Comparison of ENCODE assay signal across 8 mouse cellular contexts in genomic region chr11:98794469-98795014, GRCm38 (mm10). TPM values are rescaled to one million over a fixed set of nuclear protein-coding genes. Genes with fewer than 3 reads are reported as not detected.
DNase-seq lines count a peak whose midpoint lies in the region; ATAC-seq and TF ChIP-seq lines count a peak whose summit lies in the region.

No protein-coding gene starts in this region.

- H3K9ac ChIP-seq in intestine, embryonic 15.5 days, result peak overlapping the region; percentile 99
- H3K9ac ChIP-seq in liver, embryonic 11.5 days (ENCODE audit: low read depth, low read length), result peak overlapping the region; percentile 100
- peak overlapping the region; percentile 99 for H3K9ac ChIP-seq in midbrain, postnatal 0 days (replicated peaks; ENCODE audit: low read length, poor library complexity, severe bottlenecking)

- H3K4me1 ChIP-seq in intestine, embryonic 15.5 days (replicated peaks), result peaks cover 28% of the 10 kb centered on the region
- H3K4me1 ChIP-seq in liver, embryonic 11.5 days (replicated peaks; ENCODE audit: control insufficient read depth, insufficient read depth, low read length), result peaks cover 46% of the 10 kb centered on the region
- 0 out of 2 replicates have a peak, but pooled peaks cover 3% of the 10 kb centered on the region for H3K4me1 ChIP-seq in midbrain, postnatal 0 days (ENCODE audit: insufficient read depth, low read length)

- TF ChIP-seq CTCF in midbrain, postnatal 0 days (IDR thresholded peaks at IDR 0.05), result peak; percentile 65

- H3K27me3 ChIP-seq in intestine, embryonic 15.5 days (replicated peaks), result no peaks in the 10 kb centered on the region
- no peaks in the 10 kb centered on the region for H3K27me3 ChIP-seq in liver, embryonic 11.5 days (replicated peaks; ENCODE audit: control insufficient read depth, insufficient read depth, low read length)
- no peaks in the 10 kb centered on the region for H3K27me3 ChIP-seq in midbrain, postnatal 0 days (ENCODE audit: insufficient read depth, low read length)

- peak; percentile 53 for DNase-seq in T-cell, adult 2 months (ENCODE audit: low spot score)
- peak; percentile 69 to 79 for DNase-seq in gastrocnemius, postnatal 36 days
- DNase-seq in liver, embryonic 11.5 days (ENCODE audit: low spot score), result no peak
- DNase-seq in midbrain, postnatal 0 days (ENCODE audit: low spot score), result peak; percentile 82
- no peak for DNase-seq in thymus, postnatal 25 days

- peak; percentile 63 for ATAC-seq in CD4-positive, CD25-positive, alpha-beta regulatory T cell, adult 4 months
- peak; percentile 57 for ATAC-seq in common myeloid progenitor, adult 5-6 weeks (replicated peaks; ENCODE audit: low read depth, poor library complexity, severe bottlenecking)
- peak; percentile 71 for ATAC-seq in intestine, embryonic 15.5 days
- peak; percentile 70 for ATAC-seq in liver, embryonic 11.5 days (replicated peaks; ENCODE audit: low FRiP score)
- ATAC-seq in midbrain, postnatal 0 days (ENCODE audit: low FRiP score), result peak; percentile 59

- peak overlapping the region; percentile 88 for H3K4me2 ChIP-seq in intestine, embryonic 15.5 days (replicated peaks)
- peak overlapping the region; percentile 84 for H3K4me2 ChIP-seq in liver, embryonic 11.5 days
- peak overlapping the region; percentile 73 for H3K4me2 ChIP-seq in midbrain, postnatal 0 days (ENCODE audit: low read depth, low read length, poor library complexity, severe bottlenecking)

- WGBS in intestine, embryonic 15.5 days, result under 1% methylated on average over 27 of the region's 30 CpGs
- under 1% methylated on average over 28 of the region's 30 CpGs for WGBS in liver, embryonic 11.5 days
- 2% methylated on average over 18 of the region's 30 CpGs for WGBS in midbrain, postnatal 0 days

- no peaks in the 10 kb centered on the region for H3K9me3 ChIP-seq in intestine, embryonic 15.5 days
- H3K9me3 ChIP-seq in liver, embryonic 11.5 days (ENCODE audit: control insufficient read depth, low read length), result no peaks in the 10 kb centered on the region
- H3K9me3 ChIP-seq in midbrain, postnatal 0 days (ENCODE audit: low read length), result no peaks in the 10 kb centered on the region

- intact Hi-C loops in gastrocnemius, postnatal 36 days (cut with DNase I), result loop anchor here (5.0 kb wide), 1 partner anchor 113 kb away; the partner anchor contains the start of gene Cdc6

- H3K36me3 ChIP-seq in intestine, embryonic 15.5 days, result peaks cover 8% of the 10 kb centered on the region; the same call in 1 of the 2 replicates
- peaks cover 18% of the 10 kb centered on the region for H3K36me3 ChIP-seq in liver, embryonic 11.5 days (ENCODE audit: control insufficient read depth, insufficient read depth, low read length)
- peaks cover 8% of the 10 kb centered on the region for H3K36me3 ChIP-seq in midbrain, postnatal 0 days (ENCODE audit: insufficient read depth, low read length)

- peak overlapping the region; percentile 88 for H3K4me3 ChIP-seq in intestine, embryonic 15.5 days (replicated peaks)
- H3K4me3 ChIP-seq in liver, embryonic 11.5 days (ENCODE audit: low read depth, low read length), result peak overlapping the region; percentile 100
- peak overlapping the region; percentile 94 for H3K4me3 ChIP-seq in midbrain, postnatal 0 days (ENCODE audit: low read depth, low read length)

- peak overlapping the region; percentile 100 for H3K27ac ChIP-seq in intestine, embryonic 15.5 days
- peak overlapping the region; percentile 100 for H3K27ac ChIP-seq in liver, embryonic 11.5 days (ENCODE audit: low read depth, low read length)
- peak overlapping the region; percentile 100 for H3K27ac ChIP-seq in midbrain, postnatal 0 days (ENCODE audit: low read depth, low read length)

RNA-seq across cellular contexts. Expression of gene Msl1, which starts 0.8 kb away (rescaled TPM):
- polyA plus RNA-seq in CD4-positive, CD25-positive, alpha-beta regulatory T cell, adult 4 months (2017; shearing (Covaris generic)), result 10 to 100 TPM; 22.3 to 24.8 TPM
- total RNA-seq in common myeloid progenitor, adult 5-6 weeks (2017), result 72.8 and 88.2 TPM in 2 replicates
- 10 to 100 TPM; 49.0 to 51.4 TPM for total RNA-seq in gastrocnemius, postnatal 36 days (2021)
- polyA plus RNA-seq in intestine, embryonic 15.5 days (2015; fragmentation: Nextera tagmentation; extraction: Ambion mirVana), result 18.9 and 19.7 TPM in 2 replicates
- polyA plus RNA-seq in liver, embryonic 11.5 days (2014; fragmentation: Nextera tagmentation; extraction: Ambion mirVana), result 14.8 and 17.7 TPM in 2 replicates
- 88.3 and 107 TPM in 2 replicates for total RNA-seq in midbrain, postnatal 0 days (2014; rRNA removed)
- 22.3 and 25.8 TPM in 2 replicates for polyA plus RNA-seq in midbrain, postnatal 0 days (2015; fragmentation: Nextera tagmentation; extraction: Ambion mirVana)

RNA-seq across cellular contexts. Expression of gene Casc3, which starts 10.2 kb away (rescaled TPM):
- 10 to 100 TPM; 13.6 to 14.5 TPM for polyA plus RNA-seq in CD4-positive, CD25-positive, alpha-beta regulatory T cell, adult 4 months (2017; shearing (Covaris generic))
- 39.5 and 46.5 TPM in 2 replicates for total RNA-seq in common myeloid progenitor, adult 5-6 weeks (2017)
- 10 to 100 TPM; 14.2 to 21.4 TPM for total RNA-seq in gastrocnemius, postnatal 36 days (2021)
- polyA plus RNA-seq in intestine, embryonic 15.5 days (2015; fragmentation: Nextera tagmentation; extraction: Ambion mirVana), result 28.2 and 29.8 TPM in 2 replicates
- polyA plus RNA-seq in liver, embryonic 11.5 days (2014; fragmentation: Nextera tagmentation; extraction: Ambion mirVana), result 34.8 and 35.6 TPM in 2 replicates
- total RNA-seq in midbrain, postnatal 0 days (2014; rRNA removed), result 29.4 and 32.2 TPM in 2 replicates
- polyA plus RNA-seq in midbrain, postnatal 0 days (2015; fragmentation: Nextera tagmentation; extraction: Ambion mirVana), result 34.0 and 39.7 TPM in 2 replicates

RNA-seq across cellular contexts. Expression of gene Nr1d1, which starts 19.4 kb away (rescaled TPM):
- polyA plus RNA-seq in CD4-positive, CD25-positive, alpha-beta regulatory T cell, adult 4 months (2017; shearing (Covaris generic)), result 10 to 100 TPM in 1 of 2 experiments, 1 to 10 TPM in 1; 4.9 to 12.3 TPM
- total RNA-seq in common myeloid progenitor, adult 5-6 weeks (2017), result 0.58 and 1.6 TPM in 2 replicates
- total RNA-seq in gastrocnemius, postnatal 36 days (2021), result 100 to 1,000 TPM in 1 of 2 experiments, 10 to 100 TPM in 1; 86.6 to 139 TPM
- polyA plus RNA-seq in intestine, embryonic 15.5 days (2015; fragmentation: Nextera tagmentation; extraction: Ambion mirVana), result 2.6 and 2.7 TPM in 2 replicates
- polyA plus RNA-seq in liver, embryonic 11.5 days (2014; fragmentation: Nextera tagmentation; extraction: Ambion mirVana), result 2.1 and 2.7 TPM in 2 replicates
- 7.1 and 11.0 TPM in 2 replicates for total RNA-seq in midbrain, postnatal 0 days (2014; rRNA removed)
- 12.3 and 14.3 TPM in 2 replicates for polyA plus RNA-seq in midbrain, postnatal 0 days (2015; fragmentation: Nextera tagmentation; extraction: Ambion mirVana)

RNA-seq across cellular contexts. Expression of gene Rapgefl1, which starts 42.0 kb away (rescaled TPM):
- polyA plus RNA-seq in CD4-positive, CD25-positive, alpha-beta regulatory T cell, adult 4 months (2017; shearing (Covaris generic)), result under 1 TPM in 1 of 2 experiments, not detected in 1; 0.48 TPM
- total RNA-seq in common myeloid progenitor, adult 5-6 weeks (2017), result 0.53 and 0.64 TPM in 2 replicates
- total RNA-seq in gastrocnemius, postnatal 36 days (2021), result under 1 TPM; 0.12 to 0.15 TPM
- polyA plus RNA-seq in intestine, embryonic 15.5 days (2015; fragmentation: Nextera tagmentation; extraction: Ambion mirVana), result 1.1 and 1.2 TPM in 2 replicates
- polyA plus RNA-seq in liver, embryonic 11.5 days (2014; fragmentation: Nextera tagmentation; extraction: Ambion mirVana), result 0.39 and 0.55 TPM in 2 replicates
- 39.0 and 40.8 TPM in 2 replicates for total RNA-seq in midbrain, postnatal 0 days (2014; rRNA removed)
- polyA plus RNA-seq in midbrain, postnatal 0 days (2015; fragmentation: Nextera tagmentation; extraction: Ambion mirVana), result 10.9 and 11.4 TPM in 2 replicates

RNA-seq across cellular contexts. Expression of gene Thra, which starts 54.1 kb away (rescaled TPM):
- 1 to 10 TPM; 4.8 to 5.7 TPM for polyA plus RNA-seq in CD4-positive, CD25-positive, alpha-beta regulatory T cell, adult 4 months (2017; shearing (Covaris generic))
- total RNA-seq in common myeloid progenitor, adult 5-6 weeks (2017), result 23.6 and 33.2 TPM in 2 replicates
- total RNA-seq in gastrocnemius, postnatal 36 days (2021), result 10 to 100 TPM; 72.6 to 75.7 TPM
- polyA plus RNA-seq in intestine, embryonic 15.5 days (2015; fragmentation: Nextera tagmentation; extraction: Ambion mirVana), result 42.7 and 45.5 TPM in 2 replicates
- 26.6 and 31.6 TPM in 2 replicates for polyA plus RNA-seq in liver, embryonic 11.5 days (2014; fragmentation: Nextera tagmentation; extraction: Ambion mirVana)
- total RNA-seq in midbrain, postnatal 0 days (2014; rRNA removed), result 774 and 843 TPM in 2 replicates
- 165 and 182 TPM in 2 replicates for polyA plus RNA-seq in midbrain, postnatal 0 days (2015; fragmentation: Nextera tagmentation; extraction: Ambion mirVana)

Comparison
In these comparisons a context has a peak if more than half of its experiments do, and no peak if none do; other contexts are left out.
1. DNase-seq: peak in T-cell, adult 2 months (single experiment), gastrocnemius, postnatal 36 days (2 of 2) and midbrain, postnatal 0 days (single experiment); none in liver, embryonic 11.5 days (single experiment) and thymus, postnatal 25 days (single experiment).
2. Peak in every context shown above with its lines, with median percentiles within 50 percentile points of each other: ATAC-seq, H3K27ac ChIP-seq, H3K4me2 ChIP-seq, H3K4me3 ChIP-seq and H3K9ac ChIP-seq.